Mouse (Mus musculus) liver, embryonic 12.5 days (tissue): ENCODE results near the gene Ppm1f. TPM values are rescaled to one million over a fixed set of nuclear protein-coding genes. Genes with fewer than 3 reads are reported as not detected.

Experiments used
- polyA plus RNA-seq: library from polyadenylated mRNA; unstranded; fragments of >200 nt; fragmentation: Nextera tagmentation; extraction: Ambion mirVana; gene quantifications from 2 replicates; pipeline ENCODE4 v1.2.1, GENCODE M21; 2016

Gene Ppm1f
- polyA plus RNA-seq, 1 experiment from 2014 or later, result 13.8 TPM

Other genes with a start within 250 kb of the Ppm1f start
- not detected in 2 replicates for gene Olfr19, start 220.1 kb upstream of the Ppm1f start, polyA plus RNA-seq
- gene Spag6l, start 67.0 kb upstream of the Ppm1f start, polyA plus RNA-seq, result not detected in 2 replicates
- gene Igll1, start 32.5 kb upstream of the Ppm1f start, polyA plus RNA-seq, result not detected in 2 replicates
- gene Top3b, start 25.7 kb upstream of the Ppm1f start, polyA plus RNA-seq, result 40.8 and 42.2 TPM in 2 replicates
- 0.80 and 0.83 TPM in 2 replicates for gene Vpreb1, start 25.6 kb upstream of the Ppm1f start, polyA plus RNA-seq
- gene Mapk1, start 86.9 kb downstream of the Ppm1f start, polyA plus RNA-seq, result 117 and 123 TPM in 2 replicates
- 2.6 and 3.3 TPM in 2 replicates for gene Ypel1, start 173.2 kb downstream of the Ppm1f start, polyA plus RNA-seq
- gene Ppil2, start 214.8 kb downstream of the Ppm1f start, polyA plus RNA-seq, result 72.7 and 77.5 TPM in 2 replicates
- 31.9 and 33.4 TPM in 2 replicates for gene 2610318N02Rik, start 228.7 kb downstream of the Ppm1f start, polyA plus RNA-seq
- gene Sdf2l1, start 235.9 kb downstream of the Ppm1f start, polyA plus RNA-seq, result 82.4 and 91.1 TPM in 2 replicates
- 18.5 and 18.8 TPM in 2 replicates for gene Ydjc, start 248.2 kb downstream of the Ppm1f start, polyA plus RNA-seq